Mouse (Mus musculus) urinary bladder, postnatal 4 days (tissue): ENCODE results near the gene Plcxd3.
"Not testable (repeated sequence)": the region's sequence is repeated elsewhere in the genome, so short reads cannot be mapped to it uniquely, and the experiment has no call there.

ENCODE experiments used
- DNase-seq, 2 experiments: peaks; one replicate each; pipeline ENCODE4 v3.0.0; 2021 to 2022; ENCODE audit warnings: low spot score in 2 of 2

Plcxd3 gene

DNA sequence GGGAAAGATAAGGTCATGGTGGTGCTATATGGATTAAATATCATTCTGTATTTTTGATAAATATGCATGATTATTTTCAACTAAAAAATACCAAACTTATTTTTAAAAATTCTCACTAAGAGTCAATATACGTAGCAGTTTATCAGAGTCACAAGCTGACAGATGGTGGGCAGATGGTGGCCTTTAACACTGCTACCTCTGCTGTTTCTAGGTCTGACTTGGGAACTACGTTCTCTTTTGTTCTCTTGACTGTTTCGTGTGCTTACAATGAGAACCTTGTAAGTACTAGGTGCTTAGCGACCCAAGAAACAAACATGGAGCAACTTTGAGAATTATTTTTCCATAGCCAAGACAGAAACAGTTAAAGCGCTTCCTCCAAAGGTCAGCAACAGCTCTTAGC is 183.8 kb downstream of the Plcxd3 start:
- DNase-seq, result no peak

DNA sequence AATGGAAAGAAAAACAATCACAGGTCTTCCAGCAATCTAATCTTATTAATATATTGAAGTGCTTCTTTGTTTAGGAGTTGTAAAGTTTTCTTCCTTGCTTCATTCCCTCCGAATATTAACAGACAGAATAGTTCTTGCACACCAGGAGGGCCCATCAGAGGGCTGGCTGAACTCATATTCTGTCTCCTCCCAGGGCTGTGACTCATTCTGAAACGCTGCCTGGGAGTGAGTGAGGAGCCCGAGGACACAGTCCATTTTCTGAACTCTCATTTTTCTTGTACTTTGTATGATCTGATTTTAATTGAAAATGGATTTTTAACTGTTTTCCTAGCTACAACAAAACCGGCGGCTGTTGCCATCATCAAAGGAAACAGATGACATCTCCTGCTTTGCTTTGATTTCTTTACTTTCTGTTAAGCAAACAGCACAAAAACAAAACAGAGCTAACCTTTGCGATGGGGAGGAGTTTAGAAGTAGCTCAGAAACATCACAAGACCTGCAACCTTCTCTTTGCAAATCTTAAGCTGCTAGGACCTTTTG is 186.2 kb downstream of the Plcxd3 start:
- no peak for DNase-seq

DNA sequence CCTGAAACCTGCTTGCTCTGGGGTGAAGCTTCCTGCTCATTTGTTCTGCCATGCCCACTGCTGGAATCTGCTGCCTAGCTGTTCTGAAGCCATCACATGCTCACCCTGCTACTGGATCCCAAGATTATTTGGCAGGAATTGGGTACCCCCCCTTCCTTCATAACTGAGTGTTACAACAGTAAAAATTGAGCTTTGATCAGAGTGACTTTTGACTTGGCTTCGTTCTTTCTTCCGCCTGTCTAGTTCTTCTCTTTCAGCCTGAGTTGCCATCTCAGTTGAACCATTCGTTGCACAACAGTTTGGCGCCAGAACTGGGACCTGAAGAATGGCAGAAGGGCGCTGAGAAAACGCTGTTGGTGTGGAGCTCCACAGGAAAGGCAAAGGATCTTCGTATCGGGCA is 220.2 kb downstream of the Plcxd3 start:
- DNase-seq, result not testable (repeated sequence)

- not testable (repeated sequence) for DNase-seq
These were observed 223.4 kb downstream of the Plcxd3 start for GRCm38 (mm10) chr15:4598661-4599060.

- not testable (repeated sequence) for DNase-seq
These were observed 224.0 kb downstream of the Plcxd3 start for GRCm38 (mm10) chr15:4599331-4599730.

DNA sequence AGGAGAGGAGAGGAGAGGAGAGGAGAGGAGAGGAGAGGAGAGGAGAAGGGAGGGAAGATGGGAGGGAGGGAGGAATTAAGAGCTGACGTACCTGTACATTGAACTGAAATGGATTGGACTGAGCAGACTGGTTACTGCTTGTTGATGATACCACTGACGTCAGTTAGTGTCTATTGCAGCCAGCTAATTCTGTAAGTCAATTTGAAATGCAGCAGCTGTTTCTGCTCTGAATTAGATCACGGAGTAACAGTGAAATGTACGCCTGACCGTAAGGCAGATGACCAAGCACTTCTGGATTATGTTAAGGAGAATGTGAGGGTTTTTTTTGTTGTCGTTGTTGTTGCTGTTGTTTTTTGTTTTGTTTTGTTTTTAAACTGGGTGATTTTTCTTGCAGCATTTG is 230.3 kb downstream of the Plcxd3 start:
- no peak for DNase-seq
